Mouse (Mus musculus) frontal cortex, postnatal 10 days (tissue): ENCODE results near the gene Olfr718-ps1.

Experiments used
- DNase-seq, 2 experiments: peaks; one replicate each; pipeline ENCODE4 v3.0.0; 2022; ENCODE audit warnings: low spot score in 2 of 2, mixed read lengths in 1 of 2

Gene Olfr718-ps1

DNA sequence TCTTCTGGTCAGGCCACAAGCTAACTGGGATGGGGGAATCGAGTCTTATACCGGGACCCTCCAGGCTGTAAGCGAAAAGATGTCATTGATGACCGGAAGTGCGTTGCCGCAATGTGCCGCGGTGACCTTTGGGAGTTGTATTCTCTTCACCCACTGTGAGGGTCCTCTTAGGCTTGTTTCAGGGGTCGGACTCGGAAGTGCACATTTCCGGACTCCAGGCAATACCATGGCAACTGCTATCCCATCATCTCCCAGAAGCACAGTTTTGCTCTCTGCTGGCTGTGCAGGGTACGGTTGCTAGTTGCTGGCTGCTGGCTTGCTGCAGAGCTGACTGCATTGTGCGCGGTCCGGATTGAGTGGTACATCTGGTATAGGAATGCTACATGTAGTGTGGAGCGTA, 18.3 kb downstream of the Olfr718-ps1 start:
- no peak for DNase-seq

DNA sequence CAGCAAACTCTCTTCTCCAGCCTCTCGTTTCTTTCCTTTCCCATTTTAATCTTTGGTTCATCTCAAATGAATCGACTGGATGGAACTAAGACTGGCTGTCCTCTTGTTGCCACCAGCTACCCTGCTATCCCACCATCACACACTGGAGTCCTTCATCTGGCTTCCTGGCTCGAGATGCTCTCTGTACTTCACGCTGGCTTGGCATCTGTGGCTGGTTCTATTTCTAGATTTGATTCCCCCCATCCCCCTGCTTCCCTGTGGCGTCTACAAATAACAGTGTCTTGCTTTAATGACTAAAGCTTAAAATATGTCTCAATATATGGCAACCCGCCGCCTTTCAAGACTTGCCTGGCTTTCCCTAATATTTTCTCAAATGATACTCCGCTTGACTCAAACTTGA, 19.5 kb downstream of the Olfr718-ps1 start:
- no peak for DNase-seq

- no peak for DNase-seq
Measured at GRCm38 (mm10) chr5:143126908-143127307, 20.5 kb downstream of the Olfr718-ps1 start.

DNA sequence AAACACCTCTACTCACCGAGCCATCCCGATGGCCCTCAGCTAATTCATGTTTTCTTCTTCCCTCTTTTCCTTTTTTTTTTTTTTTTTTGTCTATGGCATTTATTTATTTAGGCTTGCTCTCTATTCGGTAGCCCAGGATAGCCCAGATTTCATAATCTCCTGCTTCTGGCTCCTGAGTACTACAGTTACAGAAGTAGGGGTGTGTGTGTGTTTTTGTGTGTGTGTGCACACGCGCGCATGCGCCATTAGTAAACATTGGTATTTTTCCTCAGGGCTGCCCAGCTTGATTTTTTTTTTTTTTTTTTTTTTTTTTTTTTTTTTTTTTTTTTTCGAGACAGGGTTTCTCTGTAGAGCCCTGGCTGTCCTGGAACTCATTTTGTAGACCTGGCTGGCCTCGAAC, 21.3 kb downstream of the Olfr718-ps1 start:
- DNase-seq: no peak

GRCm38 (mm10) chr5:143125601-143126000, 21.8 kb downstream of the Olfr718-ps1 start:
- DNase-seq: peak; percentile 33 to 48

GRCm38 (mm10) chr5:143124805-143125378, 22.5 kb downstream of the Olfr718-ps1 start:
- DNase-seq: no peak

DNA sequence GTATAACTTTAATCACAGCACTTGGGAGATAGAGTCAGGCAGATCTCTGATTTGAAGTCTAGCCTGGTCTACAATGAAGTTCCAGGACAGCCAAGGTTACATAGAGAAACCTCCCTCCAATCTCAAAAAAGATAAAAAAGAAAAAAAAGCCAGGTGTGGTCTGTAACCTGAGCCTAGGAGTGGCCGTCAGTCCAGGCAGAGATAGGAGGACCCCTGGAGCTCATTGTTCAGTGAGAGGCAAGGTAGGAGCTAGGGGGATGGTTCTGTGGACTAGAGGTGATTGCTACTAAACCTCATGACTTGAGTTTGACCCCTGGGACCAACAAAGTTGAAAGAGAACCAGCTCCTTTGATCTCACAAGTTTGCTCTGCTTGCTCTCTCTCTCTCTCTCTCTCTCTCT, 24.7 kb downstream of the Olfr718-ps1 start:
- no peak for DNase-seq

DNA sequence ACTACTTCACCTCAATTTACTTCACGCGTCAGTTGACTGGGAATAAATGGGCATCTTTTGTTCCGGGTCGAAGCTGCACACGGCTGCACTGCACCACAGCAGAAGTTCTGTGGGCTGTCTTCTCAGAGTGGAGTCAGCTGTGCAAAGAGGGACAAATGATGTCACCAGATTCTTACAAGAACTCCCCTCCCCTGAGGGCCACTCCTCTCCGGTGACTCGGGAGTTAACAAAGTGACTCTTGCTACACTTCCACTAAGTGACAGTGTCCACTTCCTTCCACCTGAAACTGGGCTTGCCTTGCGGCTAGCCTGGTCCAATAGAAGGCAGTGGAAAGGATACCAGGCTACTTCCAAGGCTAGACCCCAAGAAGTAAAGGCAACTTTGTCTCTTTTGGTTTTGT, 25.3 kb downstream of the Olfr718-ps1 start:
- no peak for DNase-seq

- DNase-seq: peak; percentile 91 to 94
Measured at GRCm38 (mm10) chr5:143112281-143113246, 34.8 kb downstream of the Olfr718-ps1 start, which contains the start of gene Rnf216. Gene Rnf216, minus strand, starts transcription at chr5:143112994.

DNA sequence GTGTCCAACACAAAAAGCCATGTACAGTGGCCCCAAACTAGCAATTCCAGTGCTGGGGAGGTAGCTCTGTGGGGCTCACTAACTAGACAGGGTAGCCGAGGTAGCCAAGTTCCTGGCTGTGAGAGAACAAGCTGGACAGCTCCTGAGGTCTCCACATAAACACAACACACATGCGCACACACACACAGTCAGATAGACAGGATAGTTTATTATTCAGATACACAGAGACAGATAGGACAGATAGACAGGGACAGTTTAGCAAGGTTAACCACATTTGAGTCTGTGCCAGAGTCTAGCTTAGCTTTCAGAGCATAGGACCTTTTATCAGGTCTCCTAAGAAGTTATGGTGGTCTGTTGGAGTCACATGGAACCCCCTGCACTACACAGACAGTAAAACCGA, 40.5 kb downstream of the Olfr718-ps1 start:
- DNase-seq: no peak

- no peak for DNase-seq
Measured at GRCm38 (mm10) chr5:143103231-143103630, 44.1 kb downstream of the Olfr718-ps1 start.

- no peak for DNase-seq
Measured at GRCm38 (mm10) chr5:143101626-143102025, 45.8 kb downstream of the Olfr718-ps1 start.

DNA sequence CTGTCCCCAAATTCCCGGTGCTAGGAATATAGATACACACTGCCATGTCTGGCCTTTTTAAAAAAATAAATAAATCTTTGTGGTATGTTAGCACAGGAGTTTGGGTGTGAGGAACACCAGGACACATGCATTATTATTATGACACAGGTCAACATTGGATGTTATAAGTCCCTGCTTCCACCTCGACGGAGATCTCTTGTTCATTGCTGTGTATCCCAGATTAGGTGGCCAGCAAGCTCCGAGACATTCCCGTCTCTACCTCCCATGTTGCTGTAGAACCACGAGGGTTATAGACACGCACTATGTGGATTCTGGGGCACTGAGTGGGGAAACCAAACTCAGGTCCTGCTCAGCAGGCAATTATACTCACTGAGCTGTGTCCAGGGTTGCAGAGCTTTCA, 52.1 kb downstream of the Olfr718-ps1 start:
- DNase-seq: no peak

GRCm38 (mm10) chr5:143092891-143093290, 54.5 kb downstream of the Olfr718-ps1 start:
- no peak for DNase-seq

- DNase-seq: no peak
Measured at GRCm38 (mm10) chr5:143084898-143085297, 62.5 kb downstream of the Olfr718-ps1 start.
